Mouse (Mus musculus): ENCODE measurements around the gene Gm21775.
"Not testable (repeated sequence)": the region's sequence is repeated elsewhere in the genome, so short reads cannot be mapped to it uniquely, and the experiment has no call there.

The Gm21775 gene

GRCm38 (mm10) chrY:10553153-10553552 is at the start of gene Gm21775:
Gene Gm21775 (plus strand): TSS chrY:10553453.
- not testable (repeated sequence) for DNase-seq (ENCODE audit: low spot score in 2 of 2)

- not testable (repeated sequence) for DNase-seq (ENCODE audit: low spot score in 2 of 2)
These were observed 17.3 kb upstream of the Gm21775 start, which contains the start of gene Gm20737 for GRCm38 (mm10) chrY:10535942-10536341. Gene Gm20737 (minus strand): TSS chrY:10536042.
